Mouse (Mus musculus) heart, adult 11 months (tissue): ENCODE results near the gene Cfap299.

ENCODE experiments used
- DNase-seq: peaks from one replicate; pipeline ENCODE4 v3.0.0; 2022

Gene Cfap299

DNA sequence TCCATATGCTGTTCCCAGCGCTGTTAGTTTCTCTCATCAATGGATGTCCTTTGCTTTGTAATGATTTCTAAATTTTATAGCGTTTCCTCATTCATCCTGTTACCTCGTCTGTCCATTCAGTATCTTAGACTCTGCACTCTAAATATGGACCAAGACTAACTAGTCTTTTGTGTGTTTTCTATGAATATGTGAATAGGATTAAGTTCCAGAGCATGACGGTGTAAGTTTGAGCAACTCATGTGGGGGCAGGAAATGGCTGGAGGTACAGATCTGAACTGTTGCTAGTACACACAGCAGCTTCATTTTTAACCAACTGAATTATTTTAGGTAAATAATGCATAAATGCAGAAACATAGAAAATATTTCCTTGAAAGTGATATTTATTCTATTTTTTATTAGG is 51.3 kb downstream of the Cfap299 start:
- no peak for DNase-seq

DNA sequence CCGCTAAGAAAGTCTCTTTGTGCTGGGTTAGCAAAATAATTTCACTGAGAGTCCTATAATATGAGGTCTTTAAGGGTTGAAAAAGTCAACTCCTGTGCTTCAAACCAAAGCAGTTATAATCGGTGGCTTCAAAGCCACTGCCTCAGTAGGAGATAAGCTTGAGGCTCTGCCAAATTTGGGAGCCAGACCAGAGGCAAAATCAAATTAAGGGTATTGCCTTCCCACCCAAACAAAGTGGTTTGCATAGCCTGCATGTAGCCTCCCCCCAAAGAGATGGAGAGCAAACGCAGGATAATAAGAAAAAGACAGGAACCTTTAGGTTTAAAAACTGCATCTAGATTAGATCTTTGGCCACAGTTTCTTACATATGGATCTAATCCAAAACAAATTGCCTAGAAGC is 58.0 kb downstream of the Cfap299 start:
- no peak for DNase-seq

DNA sequence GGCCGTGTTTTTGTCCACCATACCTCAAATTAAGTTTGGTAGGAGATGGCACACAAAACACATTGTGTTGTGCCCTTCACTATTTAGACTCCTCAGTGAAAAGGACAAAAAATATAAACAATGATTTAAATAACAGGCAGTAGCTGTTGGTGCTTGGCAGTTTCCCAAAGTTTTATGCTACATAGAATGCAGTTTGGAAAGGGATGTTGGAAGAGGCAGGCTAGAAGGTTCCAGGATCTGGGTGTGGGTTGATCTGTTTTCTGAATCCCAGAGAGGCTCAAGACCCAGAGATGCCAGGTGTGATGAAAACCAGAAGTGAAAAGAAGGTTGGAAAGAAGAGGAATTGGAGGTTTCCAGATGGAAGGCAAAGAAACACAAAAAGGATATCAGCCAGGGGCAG is 73.1 kb downstream of the Cfap299 start:
- peak; percentile 31 for DNase-seq

DNA sequence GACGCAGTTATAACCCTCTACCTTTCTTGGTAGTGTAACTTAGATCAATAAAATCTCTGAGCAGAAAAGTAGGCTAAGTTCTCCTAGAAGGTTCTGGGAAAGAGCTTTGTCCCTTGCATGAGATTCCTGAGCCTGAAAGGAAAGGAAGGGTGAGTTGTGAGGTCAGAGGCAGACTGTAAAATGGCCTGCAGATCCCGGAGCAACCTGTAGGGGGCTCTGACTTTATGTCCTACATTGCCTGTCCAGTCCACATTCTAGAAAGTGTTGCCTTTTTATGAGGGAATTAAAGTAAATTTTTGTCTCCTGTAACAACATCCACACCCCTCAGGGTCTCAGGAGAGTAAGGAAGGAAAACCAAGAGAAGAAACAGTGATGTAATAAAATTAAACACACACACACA is 81.0 kb downstream of the Cfap299 start:
- no peak for DNase-seq

DNA sequence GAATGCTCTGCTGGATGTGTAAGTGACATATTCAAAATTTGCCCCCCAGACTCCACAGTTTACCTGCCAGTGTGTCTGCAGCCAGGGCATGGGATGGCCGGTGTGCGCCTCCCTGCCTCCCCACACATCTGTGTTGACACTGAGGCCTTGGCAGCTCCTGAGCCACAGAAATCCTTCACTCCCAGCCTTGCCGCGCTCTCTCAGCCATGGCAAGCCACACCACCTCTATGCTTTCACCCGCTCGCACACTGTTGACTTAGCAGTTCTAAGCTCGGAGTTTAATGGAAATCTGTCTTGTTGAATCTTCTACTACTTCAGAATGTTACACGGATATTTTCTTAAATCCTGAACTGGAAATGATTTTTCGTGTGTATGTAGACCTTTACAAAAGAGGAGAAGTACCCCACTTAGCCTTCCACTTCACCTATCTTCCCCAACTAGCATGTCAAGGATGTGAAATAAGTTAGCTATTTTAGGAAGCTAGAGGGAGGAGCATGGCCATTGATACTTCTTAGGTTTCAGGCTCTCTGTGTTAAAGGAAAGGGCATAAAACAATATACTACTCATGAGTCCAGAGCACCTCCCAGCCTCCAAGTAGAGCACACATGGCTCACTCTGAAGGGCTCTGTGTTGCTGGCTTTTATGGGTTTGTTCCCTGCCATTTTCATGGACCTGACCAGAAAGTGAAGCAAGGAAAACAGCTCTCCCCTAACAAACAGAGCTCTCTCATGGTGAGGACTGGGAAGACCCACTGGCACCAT is 87.5 kb downstream of the Cfap299 start:
- DNase-seq, result no peak

DNA sequence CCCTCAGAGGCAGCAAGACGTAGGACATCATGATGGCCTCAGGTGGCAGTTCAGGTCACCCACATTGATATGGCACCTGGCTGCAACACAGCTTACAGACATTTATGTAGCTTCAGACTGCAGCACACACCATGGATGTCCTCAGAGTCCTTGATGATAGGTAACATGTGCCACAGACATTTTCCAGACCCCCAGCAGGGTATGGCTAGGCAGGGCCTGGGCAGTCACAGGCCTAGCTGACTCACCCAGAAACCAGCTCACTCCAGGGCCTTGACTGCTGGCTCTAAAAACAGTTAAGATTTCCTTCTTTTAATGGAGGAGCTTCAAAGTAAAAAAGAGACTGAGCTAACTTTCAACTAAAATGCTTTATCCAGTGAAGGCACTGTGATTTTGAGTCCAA is 95.9 kb downstream of the Cfap299 start:
- no peak for DNase-seq

DNA sequence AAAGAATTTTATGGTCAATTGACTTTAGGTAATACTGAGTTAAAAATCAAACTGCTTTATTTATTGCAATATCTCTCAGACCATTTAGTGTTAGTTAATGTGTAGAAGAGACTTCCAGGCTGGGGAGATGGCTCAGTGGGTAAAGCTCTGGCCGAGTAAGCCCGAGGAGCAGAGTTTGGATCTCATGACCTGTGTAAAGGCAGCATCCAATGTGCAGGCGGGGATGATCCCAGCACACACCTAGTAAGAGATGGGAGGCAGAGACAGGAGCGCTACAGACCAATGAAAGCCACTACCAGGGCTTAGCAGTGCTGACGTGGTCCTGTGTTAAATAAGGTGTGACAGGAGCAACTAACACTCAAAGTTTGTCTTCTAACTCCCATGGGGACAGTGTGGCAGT is 97.0 kb downstream of the Cfap299 start:
- no peak for DNase-seq

DNA sequence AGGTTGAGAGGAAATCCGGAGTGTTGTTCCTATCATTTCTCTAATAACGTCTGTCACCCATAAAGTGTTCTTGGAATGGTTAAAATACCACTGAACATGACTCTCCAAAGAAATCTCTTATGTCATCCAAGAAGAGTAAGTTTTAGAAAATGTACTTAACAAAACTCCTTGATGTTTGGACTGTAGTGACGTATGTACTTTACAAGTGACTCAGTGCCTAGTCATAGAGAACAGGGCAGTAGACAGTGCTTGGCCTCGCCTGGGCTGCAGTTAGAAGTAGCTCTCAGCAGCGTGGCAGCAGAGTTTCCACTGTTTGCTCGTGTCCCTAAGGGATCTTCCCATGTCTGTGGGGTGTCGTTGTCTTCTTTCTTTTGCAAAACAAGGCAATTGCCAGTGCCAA is 101.0 kb downstream of the Cfap299 start:
- no peak for DNase-seq

DNA sequence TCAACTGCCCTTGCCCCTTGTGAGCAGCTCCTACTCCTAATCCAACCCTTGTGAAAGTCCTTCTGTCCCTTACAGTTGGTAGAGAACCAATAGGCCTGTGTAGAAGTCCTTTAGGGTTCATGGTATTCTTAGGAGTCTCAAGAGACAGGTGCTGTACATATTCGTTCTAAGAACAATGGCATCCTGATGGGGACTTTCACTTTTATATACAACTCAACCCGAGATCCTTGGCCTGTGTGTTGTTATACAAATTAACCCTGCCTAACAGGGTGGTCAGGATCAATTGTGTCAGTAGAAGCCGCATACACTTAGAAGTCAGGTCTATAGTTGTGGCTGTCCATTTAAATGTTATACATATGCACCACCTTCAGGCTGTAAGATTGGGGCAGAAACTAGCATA is 109.6 kb downstream of the Cfap299 start:
- no peak for DNase-seq

DNA sequence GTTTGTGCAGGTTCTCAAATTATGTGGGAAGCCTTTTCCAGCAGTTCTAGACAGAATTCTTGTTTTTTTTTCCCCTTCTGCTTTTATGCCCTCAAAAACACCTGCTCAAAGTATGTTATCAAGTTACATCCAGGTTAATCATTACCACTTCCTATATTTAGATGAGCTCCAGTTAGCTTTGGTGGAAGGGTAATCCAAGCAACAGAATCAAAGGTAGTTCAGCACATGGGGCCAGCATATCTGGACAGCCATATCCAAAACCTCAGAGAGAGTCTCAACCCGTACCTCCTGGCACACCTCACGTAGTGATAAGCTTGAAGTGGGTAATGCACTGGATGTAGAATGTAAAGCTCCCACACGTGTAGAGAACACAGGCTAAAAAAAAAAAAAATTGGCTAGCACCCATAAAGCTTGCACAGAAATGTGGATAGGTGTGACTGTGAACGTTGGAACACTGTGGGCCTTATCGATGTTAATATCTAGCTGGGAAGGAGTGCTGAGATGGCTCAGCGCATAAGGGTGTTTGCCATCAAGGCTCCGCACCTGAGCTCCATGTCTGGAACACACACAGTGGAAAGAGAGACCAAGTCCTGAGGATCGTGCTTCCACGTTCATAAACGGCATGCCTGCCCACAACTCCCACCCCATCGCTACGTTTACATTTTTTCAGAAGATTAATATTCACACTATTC is 117.8 kb downstream of the Cfap299 start:
- DNase-seq, result no peak

DNA sequence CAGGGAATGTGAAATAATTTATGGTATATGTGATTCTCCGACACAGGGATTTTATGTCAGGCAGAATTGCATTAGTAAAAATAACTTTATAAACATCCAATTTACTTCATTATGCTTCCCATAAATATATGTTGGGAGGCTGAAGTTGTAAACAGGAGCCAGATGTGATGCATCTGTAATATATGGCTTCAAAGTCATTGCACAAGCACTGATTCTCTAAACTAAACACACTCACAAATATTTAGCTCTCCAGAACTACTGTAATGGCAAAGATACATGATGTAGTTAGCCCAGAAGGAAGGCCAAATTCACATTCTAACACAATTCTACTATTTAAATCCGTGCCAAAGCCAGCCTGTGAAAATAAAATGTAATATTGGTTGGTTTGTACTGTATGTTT is 120.8 kb downstream of the Cfap299 start:
- no peak for DNase-seq

DNA sequence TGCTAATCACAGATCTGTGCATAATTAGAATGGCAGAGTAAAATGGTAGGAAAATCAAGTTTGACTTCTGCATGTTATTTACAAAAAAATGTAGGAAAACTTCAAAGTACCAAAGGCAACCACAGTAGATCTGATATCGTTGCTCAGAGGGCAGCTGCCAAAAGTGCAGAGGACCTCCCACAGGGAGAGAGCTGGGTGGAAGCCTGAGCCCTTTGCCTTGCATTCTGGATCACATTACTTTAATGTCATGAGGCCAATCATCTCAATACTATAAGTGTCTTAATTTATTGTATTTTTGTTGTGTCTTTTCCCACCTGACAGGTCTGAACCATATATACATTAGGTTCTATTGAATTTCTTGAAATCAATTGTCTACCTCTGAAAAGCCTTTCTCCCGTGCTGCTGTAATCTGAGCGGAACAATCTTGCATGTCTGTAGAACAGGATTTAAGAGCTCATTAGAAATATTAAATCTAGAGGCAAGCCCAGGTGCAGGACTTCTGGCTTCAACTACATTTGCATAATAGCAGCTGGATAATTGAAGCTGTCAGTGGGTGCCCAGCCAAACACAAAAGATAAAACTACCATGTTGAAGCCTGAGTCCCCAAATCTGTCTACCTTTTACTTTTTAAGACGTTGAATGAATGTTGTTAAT is 137.9 kb downstream of the Cfap299 start:
- DNase-seq, result no peak

DNA sequence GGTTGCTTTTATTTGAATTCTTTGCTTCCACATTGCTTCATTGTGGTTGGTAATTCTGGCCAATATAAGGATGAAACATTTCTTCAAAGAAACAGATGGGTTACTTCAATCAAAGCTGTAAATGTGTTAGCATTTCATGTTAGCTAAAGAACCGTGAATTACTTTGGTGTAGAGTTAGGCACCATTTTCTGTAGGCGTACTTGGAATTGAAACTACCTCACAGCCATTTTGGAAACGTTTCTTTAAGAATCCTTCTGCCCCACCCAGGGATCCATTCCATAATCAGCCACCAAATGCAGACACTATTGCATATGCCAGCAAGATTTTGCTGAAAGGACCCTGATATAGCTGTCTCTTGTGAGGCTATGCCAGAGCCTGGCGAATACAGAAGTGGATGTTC is 140.9 kb downstream of the Cfap299 start:
- no peak for DNase-seq

DNA sequence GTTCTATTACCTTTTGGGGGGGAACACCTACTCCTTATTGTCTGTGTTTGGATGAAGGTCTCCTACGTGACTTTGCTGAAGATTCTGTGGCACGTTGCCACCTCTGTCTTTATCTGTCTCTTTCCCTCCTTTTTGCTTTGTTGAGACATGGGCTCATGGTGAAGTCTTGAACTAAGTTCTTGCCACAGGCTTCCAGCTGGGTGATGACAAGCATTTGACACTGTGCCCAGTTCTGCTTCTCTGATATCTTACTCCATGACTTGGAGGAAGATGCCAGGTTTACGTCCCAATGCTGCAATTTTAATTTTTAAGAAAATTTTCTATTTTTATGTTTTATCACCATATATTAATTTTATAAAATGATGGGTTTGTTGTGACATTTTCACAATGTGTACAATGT is 147.4 kb downstream of the Cfap299 start:
- DNase-seq, result no peak

DNA sequence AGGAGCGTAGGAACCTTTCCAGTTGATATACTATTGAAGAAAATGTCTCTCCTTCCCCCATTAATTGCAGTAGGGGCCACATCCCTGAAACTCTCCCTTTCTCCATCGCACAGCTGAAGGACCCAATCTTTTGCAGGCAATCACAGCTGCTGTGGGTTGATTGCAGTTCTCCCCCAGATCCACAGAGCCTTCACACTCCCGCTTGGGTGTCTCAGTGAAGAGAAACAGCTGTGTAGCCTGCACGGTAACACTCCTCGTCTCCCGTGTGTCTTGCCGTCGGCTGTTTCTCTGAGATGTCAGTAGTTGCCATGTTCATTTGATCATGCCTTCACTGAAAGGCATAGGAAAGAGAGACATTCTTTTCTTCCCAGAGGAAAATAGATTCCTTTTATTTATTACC is 148.2 kb downstream of the Cfap299 start:
- DNase-seq, result no peak

DNA sequence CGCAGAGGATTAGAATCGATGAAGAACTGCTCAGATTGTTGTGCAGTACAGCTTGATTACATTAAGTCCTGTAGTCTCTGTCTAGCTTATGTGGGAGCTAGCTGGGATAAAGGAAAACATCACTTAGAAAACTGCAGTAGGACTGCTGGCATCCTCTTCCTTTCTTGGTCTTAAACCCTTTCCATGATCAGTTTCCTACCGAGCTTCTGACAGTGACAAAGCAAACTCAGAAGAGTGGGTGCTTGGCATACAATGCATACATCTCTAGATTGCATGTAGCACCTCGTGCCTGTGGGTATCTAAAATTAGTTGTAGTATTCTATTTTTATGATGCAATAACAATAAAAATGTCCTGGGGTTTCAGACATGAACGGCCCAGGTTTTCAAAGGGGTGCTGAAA is 154.4 kb downstream of the Cfap299 start:
- no peak for DNase-seq

DNA sequence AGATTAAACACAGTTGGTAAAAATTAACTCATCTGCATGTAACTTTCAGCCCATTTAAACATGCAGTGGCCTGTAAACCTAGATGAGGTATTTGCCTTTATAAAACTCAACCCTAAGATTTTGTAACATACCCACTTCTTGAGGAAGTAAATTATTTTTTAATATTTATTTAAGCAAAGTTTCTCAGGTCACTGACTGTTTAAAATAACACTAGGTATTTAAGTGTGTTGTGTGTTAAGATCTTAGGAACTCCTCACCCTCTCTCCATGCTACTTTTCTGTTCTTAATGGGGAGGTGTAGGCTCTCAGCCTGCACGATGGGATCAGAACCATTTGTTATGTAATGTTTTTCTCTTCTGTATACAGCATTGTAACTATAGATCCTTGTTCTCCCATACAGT is 156.1 kb downstream of the Cfap299 start:
- no peak for DNase-seq

DNA sequence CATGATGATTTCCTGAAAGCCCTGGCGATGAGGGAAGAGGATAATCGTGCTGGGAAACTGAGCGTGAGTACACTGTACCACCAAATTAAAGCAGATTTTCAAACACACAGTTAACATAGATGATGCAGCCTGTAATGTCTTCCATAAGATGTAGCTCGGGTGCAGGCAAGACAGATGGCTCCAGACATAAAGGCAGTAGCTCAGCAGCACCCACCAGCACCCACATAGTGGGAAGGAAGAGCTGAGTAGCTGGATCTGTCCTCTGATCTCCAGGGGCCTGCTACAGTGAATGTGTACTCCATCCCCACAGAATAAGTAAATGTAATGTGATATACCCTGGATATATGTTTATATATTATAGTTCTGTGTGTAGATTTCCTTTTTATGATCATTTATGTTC is 169.2 kb downstream of the Cfap299 start:
- DNase-seq, result no peak

DNA sequence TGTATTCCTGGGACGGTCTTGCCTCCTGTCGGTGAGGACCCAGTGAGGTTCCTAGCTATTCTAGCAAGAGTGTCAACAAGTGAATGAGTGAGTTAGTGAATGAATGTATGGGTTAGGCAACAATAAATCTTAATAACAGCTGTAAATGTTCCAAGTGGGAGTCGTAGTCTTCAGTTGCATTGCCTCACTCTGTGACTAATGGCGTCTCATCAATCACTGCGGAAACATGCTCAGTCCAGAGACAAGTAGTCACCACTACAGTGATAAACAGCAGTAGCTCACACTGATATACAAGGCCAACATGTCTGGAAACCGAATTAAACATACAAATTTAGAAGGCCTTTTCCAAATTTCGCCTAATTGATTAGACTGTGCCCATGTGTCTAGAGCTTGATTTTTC is 187.1 kb downstream of the Cfap299 start:
- DNase-seq, result no peak

DNA sequence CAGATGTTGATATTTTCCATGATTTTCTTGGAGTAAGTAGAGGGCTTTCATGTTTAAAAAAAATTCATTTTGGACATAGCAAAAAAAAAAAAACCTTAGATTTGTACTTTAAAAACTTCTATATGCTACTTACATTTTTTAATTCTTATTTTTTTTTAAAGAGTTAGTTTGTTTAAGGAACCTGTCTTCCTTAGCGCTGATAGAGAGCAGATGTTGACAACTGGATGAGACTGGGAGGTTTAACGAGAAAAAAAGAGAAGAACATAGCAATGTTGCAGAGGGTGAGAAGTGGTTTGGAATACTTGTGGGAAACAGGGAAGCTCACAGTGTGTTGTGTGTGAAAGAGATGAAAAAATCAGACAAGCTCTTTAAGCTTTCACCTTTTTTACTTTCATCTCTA is 191.0 kb downstream of the Cfap299 start:
- DNase-seq, result no peak

DNA sequence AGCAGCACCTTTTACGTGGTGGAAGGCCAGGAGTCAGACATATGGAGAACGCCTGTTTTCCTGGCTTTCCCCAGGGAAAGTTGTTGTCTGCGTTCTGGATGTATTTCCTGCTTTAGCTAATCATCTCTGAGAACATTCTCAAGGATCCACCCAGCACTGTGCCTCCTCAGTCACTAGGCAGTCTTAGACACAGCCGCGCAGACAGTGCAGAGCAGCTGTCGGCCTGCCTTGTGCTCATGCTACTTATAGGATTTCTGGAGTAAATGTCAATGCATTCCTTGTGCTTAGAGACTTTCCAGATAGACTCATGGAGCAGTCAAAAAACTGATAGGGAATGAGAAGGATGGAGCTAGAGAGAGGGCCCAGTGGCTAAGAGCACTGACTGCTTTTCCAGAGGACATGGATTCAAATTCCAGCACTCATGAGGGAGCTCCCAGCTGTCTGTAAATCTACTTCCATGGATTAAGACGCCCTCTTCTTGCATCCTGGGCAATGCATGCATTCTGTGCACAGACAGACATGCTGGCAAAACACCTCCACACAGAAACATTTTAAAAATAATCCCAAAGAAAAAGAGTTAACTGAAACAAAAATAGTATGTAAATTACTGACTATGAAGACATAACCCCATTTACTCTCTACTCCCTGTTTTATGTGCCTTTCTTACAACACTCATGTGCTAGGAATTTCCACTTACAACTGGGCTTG is 193.3 kb downstream of the Cfap299 start:
- no peak for DNase-seq

DNA sequence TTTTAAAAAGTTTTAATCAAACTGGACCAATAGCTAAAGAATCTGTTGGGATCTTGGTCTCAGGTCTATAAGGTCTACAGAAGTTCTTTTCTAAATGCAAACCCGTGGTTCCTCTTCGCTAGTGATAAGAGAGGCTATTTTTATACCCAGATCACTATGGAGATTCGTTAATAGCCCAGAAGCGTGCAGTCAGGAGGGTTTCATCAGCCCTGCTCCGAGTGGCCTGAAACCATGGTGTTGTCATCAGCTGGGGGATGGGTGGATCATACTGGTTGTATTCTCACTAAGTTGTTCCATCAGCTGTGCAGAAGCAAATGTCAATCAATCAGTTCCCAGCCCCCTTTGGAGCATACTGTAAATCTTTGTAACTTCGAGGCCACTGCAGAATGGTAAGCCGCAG is 193.9 kb downstream of the Cfap299 start:
- DNase-seq, result no peak

DNA sequence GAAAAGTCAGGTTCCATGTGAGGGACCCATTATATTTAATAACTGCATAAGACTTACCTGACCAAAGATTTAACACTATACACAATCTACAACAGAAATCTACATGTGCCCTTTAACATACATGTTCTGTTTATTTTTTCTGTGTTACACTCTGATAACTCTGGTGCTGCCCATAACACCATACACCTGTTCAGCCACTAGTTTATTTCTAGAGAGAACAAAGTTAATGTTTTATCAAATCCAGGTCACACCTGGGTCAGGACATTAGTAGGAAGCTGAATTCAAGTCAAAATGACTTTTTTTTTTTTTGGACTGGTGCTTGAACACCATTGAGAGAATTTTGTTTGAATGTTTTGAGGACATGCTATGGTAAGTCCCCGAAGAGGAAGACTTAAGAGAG is 194.7 kb downstream of the Cfap299 start:
- DNase-seq, result no peak

DNA sequence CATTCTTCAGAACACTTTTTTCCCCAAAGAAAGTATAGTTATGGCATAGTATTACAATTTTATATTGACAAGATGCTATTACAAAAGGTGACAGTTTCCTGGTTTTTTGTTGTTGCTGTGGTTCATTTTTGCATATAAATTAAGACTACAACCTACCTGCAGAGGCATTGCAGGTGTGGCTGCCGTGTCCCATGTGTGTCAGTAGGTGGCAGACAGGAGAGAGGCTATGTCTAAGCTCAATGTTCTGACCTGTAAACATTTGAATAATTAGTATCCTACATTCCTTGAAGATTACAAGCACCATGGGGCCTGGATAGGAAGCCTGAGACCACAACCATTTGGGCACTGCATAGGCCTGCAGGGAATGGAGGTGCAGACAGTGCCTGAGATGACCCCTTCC is 212.2 kb downstream of the Cfap299 start:
- no peak for DNase-seq
